Mouse (Mus musculus) liver, embryonic 14.5 days (tissue): ENCODE measurements around the gene Gm10277.

ENCODE experiments used
- CTCF ChIP-seq: IDR thresholded peaks from 2 replicates; pipeline ENCODE4 v1.5.1; 2016; ENCODE audit warnings: antibody characterized with exemption, low read depth, control low read depth
- EP300 ChIP-seq: IDR thresholded peaks from 2 replicates; pipeline ENCODE4 v1.6.1; 2016; ENCODE audit warnings: antibody characterized with exemption, low read depth

DNA sequence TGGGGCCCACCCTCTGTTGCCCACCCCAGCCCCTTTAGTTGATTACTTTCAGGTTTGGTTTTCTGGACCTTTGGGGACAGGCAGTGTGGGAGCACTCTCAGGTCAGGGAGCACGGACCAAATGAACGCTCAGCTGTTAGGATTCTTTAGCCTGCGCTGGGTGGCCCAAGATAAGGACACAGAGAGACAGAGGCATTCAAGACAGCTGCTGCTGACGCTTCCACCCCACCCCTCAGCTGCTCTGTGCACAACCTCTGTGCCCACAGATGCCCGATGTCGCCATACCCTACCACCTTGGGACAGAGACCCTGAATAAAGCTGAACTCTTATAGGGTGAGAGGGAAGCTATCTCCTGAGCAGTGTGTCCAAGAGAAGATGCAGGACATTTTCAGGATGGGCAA is 22.5 kb upstream of the Gm10277 start:
- TF ChIP-seq EP300 (no peak), CTCF (no peak)
